Mouse (Mus musculus) urinary bladder, postnatal 10 days (tissue): ENCODE data around the gene Mrtfa.

Experiments used
- DNase-seq: peaks from one replicate; pipeline ENCODE4 v3.0.0; 2022; ENCODE audit warnings: low spot score

Gene Mrtfa

DNA sequence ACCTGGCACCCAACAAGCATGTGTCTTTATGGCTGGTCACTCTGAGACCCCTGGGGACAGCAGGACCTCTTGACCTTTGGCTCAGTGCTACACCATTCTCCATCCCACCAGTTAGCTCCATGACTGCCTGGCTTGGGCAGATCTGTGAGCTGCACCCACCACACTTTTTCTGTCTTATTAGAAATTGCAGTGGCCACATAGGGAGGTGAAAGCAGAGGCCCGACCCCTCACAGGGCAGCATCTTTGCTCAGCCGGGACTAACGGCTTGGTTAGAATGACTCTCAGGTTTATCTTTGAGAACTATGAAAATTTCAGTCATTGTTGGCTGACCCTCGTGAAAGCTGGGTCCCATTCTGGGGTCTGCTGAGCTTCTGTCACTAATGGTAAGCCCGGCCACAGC lies 163.7 kb downstream of the Mrtfa start:
- no peak for DNase-seq

DNA sequence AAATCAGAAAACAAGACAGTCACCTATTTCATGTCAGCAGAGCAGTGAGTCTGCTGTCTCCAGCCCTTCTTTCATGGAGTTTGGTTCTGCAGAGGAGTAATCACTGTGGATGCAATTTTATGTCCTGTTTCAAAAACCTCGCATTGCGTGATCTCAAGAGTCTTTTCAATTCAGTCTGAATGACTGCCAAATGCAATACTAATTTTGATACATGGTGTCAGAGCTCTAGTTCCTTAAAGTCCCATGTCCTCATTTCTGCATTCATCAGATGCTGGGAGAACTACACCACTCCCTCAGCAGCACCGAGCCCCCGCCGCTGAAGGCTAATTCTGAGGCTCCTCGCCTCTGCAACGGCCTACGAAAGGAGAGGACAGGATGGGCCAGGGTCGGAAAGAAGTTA lies 166.7 kb downstream of the Mrtfa start:
- DNase-seq, result no peak

DNA sequence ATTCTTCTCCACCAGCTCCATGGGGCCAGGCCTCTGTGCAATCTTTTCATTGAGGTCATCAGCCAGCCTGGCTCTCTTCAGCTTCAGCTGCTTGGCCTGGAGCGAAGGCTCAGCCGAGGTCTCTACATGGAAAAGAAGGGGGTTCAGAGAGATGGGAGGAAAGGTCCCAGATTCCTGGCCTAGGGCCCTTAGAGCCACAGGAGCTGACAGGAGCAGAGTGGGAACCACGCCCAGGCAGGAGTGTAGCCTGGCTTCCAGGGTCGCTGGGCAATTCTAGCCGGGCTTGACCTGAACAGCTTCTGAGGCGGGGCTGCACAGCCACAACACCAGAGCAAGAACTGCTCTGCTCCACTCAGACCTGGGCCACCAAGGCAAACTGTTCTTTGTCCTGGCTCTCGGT lies 168.1 kb downstream of the Mrtfa start:
- no peak for DNase-seq

DNA sequence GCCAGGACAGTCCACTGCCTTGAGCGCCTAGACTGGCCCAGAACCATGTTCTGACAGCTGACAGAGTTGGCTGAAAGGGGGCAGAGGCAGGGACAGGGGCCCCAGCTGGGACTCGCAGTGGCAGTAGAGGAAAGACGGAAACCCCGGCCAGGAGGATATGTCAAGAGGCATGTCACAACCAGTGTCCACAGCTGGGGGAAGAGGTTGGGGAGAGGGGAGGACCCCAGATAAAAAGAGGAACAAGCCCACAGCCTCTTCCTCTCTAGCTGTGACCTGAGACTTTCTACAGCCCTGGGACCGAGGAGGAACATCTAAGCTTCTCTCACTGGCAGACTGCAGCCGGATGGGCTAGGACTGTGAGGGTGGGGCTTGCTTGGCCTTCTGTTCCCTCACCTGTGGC lies 169.2 kb downstream of the Mrtfa start:
- DNase-seq, result no peak

DNA sequence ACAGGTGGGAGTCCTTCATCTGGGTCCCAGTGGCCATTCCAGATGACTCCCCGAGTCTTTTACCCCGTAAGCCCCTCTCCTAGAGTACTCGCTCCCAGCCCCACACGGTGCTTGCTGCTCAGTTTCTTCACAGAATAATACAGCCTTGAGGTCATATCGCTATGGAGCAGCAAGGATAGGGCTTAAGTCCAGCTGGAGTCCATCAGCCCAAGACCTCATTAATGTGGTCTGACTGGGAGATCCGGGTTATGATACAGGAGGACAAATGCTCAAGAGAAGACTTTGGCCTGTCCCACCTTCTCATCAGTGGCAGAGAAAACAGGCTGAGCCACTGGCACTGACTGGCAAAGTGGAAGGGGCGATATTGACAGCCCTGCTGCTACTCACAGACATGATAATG lies 173.2 kb downstream of the Mrtfa start:
- no peak for DNase-seq

DNA sequence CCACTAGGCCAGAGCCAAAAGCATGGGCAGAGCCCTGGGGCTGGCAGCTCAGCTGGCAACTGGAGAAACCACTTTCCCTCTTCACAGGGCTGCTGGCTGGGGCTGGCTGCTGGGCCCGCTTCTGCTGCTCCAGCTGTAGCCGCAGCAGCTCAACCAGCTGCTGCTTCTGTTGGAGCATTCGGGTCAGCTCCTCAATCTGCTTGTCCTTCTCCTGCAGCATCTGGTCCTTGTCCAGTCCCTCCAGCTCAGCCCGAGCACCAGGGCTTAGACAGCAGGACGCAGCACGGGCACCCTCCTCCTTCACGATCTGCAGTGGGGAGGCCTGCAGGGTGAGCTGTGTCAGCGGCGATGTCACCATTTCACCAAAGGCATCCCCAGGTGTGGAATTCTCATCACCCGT lies 174.1 kb downstream of the Mrtfa start:
- DNase-seq, result no peak

DNA sequence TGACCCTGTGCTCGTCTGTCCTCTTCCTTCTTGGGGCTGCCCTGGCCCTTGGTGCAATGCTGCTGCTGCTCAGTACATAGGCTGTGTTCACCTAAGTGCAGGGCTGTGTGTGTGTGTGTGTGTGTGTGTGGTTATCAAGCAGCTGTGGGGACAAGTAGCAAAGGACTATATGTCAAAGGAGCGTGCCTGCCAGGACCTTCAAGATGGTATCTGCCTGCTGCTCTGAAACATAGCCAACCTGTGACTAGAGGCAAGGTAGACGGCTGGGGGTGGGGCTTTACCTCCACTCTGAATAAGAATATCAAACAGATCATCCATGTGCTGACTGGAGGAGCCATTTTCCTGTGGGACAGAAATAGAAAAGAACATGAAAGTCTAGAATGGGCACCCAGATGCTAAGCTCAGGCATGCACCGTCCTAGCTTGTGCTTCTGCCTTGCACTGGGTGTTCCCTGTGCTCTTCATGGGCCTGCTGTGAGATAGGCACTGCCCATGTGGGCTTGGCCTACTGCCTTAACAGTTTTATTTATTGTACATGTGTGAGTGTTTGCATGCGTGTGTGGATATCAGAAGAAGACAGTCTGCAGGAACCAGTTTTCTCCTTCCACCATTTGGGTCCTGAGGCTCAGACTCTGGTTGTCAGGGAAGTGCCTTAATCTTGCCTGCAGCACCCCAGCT lies 175.4 kb downstream of the Mrtfa start:
- no peak for DNase-seq

DNA sequence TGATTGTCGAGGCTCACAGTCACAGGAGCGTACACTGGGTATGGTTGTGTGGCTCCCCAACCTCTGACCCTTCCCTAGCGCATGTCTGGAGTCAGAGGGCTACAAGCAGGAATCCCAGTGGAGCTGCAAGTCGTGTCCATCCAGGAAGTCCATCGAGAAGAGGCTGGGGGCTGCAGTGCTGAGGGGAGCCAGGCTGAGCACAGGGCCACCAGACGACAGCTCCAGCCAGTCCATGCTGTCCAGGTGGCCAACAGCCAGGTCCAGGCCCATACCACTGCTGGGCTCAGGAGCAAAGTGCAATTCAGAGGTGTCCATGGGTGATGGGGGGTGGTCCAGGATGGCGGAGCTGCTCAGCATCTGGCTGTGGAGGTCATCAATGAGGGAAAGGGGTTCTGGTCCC lies 177.4 kb downstream of the Mrtfa start:
- DNase-seq, result no peak

DNA sequence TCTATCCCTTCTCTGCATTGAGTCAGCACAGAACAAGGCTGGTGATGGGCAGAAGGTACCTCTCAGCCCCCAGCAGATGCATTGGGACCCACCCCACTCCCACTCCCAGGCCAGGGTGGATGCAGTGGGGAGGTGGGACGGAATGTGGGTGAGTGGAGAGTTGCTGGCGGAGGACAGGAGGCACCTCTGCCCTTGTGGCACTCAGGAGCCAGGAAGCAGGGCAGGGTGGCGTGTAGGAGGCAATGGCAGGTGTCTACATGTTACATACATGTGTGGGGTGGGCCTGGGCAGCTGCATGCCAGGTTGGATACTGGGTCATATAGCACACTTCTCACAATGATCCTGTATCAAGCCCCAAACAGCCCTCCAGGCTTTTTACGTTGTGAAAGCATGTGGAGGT lies 178.2 kb downstream of the Mrtfa start:
- no peak for DNase-seq

DNA sequence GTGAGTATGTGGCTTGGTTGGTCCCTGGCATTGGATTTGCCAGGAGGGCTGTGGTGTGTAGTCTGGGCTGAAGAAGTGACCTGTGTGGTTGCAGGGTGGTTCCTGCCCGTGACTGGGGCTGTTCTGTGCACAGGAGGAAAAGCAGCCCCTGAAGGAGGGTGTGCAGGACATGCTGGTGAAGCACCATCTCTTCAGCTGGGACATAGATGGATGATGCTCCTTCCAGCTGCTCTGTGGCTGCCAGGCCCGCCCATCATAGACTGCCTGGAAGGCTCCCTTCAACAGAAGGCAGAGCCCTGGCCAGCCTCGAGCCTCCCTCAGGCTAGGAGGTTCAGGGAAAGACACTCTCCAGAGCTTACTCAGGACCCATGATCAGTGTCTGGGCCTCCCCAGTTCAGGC lies 179.0 kb downstream of the Mrtfa start:
- no peak for DNase-seq

DNA sequence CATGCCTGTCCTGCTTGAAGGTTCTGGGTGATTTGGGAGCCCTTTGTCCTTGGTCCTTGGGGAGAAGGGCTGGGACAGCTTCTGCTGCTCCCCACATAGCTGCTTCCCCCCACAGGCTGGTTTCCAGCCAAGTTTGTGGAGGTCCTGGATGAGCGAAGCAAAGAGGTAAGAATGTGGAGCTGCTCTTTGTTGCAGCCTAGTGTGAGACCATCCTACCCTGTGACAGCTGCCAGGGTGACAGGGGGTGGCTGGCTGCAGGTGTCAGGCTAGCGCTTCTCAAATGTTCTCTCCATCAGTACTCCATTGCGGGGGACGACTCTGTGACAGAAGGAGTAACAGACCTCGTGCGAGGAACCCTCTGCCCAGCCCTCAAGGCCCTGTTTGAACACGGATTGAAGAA lies 180.4 kb downstream of the Mrtfa start:
- no peak for DNase-seq

DNA sequence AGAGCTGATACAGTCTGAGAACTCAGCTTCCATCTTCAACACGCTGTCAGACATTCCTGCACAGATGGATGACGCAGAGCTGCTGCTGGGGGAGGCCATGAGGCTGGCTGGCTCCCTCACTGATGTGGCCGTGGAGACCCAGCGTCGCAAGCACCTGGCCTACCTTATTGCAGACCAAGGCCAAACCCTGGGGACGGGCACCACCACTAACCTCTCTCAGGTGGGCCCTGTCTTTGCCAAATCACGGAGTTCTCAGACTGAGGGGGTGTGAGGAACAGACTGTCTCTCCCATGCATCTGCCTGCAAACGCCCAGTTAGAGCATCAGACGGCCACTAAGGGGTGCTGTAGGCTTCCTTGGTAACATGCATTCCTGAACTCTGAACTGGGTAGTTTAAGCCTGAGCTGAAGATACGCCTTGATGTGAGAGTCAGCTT lies 181.9 kb downstream of the Mrtfa start:
- no peak for DNase-seq

DNA sequence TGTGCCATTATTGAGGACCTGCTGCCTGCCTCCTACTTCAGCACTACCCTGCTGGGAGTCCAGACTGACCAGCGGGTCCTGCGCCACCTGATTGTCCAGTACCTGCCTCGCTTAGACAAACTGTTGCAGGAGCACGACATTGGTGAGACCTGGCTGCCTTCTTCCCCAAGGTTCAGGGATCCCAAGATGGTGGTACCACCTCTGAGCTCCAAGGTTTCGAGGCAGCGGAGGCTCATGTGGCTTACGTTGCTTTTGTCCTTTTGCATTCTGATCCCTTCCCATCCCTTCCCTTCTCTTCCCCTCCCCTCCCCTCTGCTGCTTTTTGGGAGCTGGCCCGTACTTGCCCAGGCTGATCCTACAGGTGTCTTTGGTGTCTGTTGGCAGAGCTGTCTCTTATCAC lies 182.7 kb downstream of the Mrtfa start:
- DNase-seq, result no peak

DNA sequence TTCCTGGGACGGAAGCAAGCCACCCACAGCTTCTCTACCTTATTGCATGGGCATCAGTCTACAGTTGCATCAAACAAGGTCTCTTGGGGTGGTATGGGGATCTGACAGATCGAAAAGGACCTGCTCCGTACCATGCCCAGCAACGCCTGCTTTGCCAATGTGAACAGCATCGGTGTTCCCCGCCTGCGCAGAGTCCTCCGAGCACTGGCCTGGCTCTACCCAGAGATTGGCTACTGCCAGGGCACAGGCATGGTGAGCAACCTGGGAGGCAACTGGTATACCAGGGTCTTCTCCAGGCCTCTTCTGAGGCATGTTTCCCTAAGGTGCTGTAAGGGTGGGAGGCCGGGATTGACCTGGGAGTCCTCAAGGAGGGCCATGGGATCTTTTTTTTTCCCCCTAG lies 183.2 kb downstream of the Mrtfa start:
- no peak for DNase-seq

DNA sequence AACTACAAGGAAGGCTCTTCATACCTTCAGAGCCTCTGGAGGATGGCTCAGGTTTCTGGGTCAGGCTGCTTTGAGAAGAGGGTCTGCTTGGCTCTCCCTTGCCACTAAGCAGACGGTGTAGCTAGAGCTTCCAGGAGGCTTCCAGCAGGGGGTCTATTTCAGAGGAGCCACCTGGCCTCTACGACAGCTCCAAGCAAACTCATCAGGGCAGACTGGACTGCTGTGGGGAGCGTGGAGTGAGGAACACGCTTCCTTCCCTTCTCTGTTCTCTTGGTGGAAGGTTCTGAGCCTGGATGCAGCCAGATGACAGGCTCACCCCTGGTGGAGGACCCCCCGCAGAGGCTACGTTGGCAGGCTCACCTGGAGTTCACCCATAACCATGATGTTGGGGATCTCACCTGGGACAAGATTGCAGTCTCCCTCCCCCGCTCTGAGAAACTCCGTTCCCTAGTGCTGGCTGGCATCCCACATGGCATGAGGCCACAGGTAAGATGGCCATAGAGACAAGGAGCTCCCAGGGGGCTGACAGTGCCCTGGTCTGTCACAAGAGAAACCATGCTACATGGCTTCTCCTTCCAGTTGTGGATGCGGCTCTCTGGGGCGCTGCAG lies 184.3 kb downstream of the Mrtfa start:
- DNase-seq, result no peak

DNA sequence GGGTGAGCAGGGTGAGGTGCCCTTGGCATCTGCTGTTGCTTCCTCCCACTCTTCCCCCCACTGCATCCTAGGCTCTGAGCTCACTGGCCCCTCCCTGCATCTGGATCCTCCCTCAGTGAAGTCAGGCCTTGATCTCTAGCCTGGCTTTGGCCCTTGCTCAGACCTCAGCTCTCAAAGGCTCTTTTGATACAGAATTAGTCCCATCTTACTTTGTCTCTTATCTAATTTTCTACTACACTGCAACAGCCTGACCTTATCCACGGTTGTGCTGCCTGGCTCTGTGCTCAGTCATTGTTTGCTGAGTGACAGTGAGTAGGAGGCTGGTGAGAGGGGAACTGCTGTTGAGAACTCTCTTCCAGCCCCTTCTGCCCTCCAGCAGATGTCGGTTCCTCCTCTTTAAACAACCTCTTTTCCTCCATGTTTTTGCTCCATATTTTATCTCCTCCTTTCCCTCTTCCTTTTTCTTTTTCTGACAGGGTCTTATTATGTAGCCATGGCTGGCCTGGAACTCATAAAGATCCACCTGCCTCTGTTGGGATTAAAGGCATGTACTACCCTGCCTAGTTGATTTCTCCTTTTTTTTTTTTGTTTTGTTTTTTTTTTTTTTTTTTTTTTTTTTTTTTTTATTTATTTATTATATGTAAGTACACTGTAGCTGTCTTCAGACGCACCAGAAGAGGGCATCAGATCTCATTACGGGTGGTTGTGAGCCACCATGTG lies 190.0 kb downstream of the Mrtfa start:
- no peak for DNase-seq

DNA sequence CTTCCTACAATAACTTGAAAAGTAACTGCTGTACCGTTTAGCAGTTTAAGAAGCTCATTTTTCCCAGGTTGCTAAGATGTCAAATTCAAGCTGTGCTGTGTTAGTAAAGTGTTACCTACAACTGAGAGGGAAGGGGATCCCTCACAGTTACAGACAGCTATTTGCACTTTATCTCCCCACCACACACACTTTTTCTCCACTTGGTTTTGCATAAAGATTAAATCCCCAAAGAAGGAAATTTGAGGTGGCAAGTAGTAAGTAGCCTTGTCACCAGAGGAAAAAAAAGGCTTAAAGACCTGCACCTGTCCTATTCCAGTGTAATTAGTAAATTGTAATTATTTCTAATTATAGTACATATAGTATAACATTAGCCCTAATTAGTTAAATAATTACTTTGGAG lies 193.5 kb downstream of the Mrtfa start:
- DNase-seq, result no peak

DNA sequence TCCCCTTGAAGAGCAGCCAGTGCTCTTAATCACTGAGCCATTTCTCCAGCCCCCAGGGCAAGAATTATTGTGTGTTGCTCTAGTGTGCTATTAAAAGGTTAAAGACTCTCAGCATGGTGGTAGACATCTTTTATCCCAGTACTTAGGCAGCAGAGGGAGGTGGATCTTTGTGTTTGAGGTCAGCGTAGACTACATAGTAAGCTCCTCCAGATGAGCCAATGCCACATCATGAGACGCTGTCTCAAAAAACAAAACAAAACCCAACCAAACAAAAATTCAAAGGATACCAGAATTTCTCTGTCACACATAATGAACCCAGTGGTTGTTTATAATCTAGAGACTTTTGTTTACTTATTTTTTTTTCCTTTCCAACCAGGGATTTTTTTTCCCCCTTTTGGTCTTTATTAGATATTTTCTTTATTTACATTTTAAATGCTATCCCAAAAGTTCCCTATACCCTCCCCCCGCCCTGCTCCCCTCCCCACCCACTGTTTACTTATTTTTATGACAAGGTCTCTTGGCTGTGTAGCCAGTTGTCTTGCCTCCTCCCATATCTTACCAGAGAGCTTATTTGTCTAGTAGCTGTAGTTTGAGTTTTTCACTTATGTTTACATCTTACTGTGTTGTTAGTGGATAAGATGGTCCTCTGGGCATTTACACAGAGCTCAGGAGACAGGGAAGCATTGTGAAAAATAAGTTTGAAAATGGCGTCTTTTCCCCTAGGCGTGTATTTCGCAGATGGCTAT lies 194.3 kb downstream of the Mrtfa start:
- no peak for DNase-seq

DNA sequence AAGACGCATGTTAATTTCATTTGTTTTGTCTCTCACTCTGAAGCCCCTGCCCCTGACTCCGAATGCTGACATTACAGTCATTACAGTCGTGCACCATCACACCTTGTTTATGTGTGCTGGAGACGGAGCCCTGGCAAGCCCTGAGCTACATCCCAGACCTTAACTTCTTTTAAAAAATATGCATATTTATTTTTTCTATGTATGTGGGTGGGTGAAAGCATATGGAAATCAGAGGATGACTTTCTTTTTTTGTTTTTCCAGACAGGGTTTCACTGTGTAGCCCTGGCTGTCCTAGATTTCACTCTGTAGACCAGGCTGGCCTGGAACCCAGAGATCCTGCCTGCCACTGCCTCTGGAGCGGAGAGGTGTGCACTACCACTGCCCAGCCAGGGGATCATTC lies 195.6 kb downstream of the Mrtfa start:
- no peak for DNase-seq

DNA sequence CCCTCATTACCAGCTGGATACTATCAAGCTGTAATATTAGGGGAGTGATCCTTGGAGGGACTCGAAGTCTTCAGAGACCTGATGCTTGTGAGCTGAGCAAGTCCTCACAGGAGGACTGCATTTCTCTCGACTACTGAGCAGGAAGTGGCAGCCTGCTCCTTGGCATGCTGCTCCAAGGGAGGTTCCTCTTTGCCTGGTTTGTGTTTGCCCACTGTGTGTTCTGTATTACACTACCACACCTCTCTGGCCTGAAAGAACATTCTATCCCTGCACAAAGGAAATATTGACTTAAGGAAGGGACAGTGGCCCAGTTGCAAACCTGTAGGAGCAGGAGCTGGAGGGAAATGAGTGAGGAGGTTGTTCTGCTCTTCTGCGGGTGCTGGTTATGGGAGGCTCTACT lies 200.8 kb downstream of the Mrtfa start:
- DNase-seq, result no peak

DNA sequence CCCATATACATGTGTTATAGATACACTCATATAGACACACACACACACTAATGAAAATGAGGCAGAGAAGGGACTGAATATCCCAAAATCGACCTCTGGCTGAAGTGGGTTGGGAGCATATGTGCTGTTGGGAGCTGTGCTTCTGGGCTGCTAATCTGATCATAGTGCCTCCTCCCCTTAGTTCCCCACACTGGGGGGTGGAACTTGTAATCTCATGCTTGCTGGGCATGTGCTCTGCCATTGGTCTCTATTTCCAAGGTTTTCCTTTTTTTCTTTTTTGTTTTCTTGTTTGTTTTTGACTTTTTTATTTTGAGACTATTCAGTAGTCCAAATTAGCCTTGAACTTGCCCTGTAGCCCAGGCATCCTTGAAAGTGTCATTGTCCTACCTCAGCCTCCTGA lies 202.2 kb downstream of the Mrtfa start:
- no peak for DNase-seq

DNA sequence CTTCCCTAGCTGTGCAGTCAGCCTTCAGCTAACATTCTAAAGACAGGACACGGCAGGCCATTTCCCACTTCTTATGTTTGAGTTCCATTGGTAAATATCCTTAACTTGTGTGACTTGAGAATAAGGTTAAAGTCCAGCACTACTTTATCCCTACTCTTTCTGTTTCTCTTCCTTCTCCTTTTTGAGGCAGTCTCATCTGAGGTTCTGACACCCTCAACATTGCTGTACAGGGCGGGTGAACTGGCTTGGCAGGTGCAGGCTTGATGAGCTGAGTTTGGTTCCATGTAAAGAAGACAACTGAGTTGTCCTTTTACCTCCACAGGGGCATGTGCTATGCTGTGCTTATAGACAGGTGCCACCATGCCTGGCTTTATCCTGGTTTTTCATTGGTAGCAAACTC lies 207.3 kb downstream of the Mrtfa start:
- no peak for DNase-seq

DNA sequence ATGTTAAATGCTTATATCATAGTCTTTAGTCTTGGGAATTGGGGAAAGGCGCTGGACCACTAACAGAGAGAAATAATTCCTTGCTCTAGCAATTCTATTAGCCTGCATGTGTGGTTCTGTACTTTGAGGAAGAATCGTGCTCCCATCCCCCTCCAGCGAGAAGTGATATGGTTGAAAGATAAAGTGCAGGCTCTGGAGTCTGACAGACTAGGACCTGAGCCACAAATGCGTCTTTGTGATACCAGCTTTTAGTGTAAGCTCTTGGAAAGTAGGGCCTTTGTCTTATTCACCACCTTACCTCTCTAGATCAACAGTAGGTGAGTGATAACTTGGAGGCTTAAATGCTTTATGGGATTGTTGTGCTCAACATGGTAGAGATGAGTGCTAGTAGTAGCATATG lies 209.4 kb downstream of the Mrtfa start:
- no peak for DNase-seq
